Mouse (Mus musculus): ENCODE results near the gene Lrp10. TPM values are rescaled to one million over a fixed set of nuclear protein-coding genes. Genes with fewer than 3 reads are reported as not detected.

Gene Lrp10
- polyA plus RNA-seq, 1 experiment from 2014 or later: 18.9 TPM

- no peaks in the 10 kb centered on the region for H3K27me3 ChIP-seq (ENCODE audit: control insufficient read depth, insufficient read depth, low read length)
- H3K27ac ChIP-seq (replicated peaks; ENCODE audit: low read depth, low read length): no peak overlapping the region
- H3K4me1 ChIP-seq (ENCODE audit: control insufficient read depth, insufficient read depth, low read length): peaks cover 19% of the 10 kb centered on the region
- peaks cover 18% of the 10 kb centered on the region for H3K36me3 ChIP-seq (ENCODE audit: control insufficient read depth, insufficient read depth, low read length)
- no peaks in the 10 kb centered on the region for H3K9me3 ChIP-seq (ENCODE audit: control insufficient read depth, low read length)
- ATAC-seq (ENCODE audit: insufficient number of reproducible peaks, low FRiP score, low TSS enrichment, low read depth): no peak
- H3K9ac ChIP-seq (ENCODE audit: low read length): no peak overlapping the region
- no peak overlapping the region for H3K4me3 ChIP-seq (ENCODE audit: low read depth, low read length)
- DNase-seq (ENCODE audit: low spot score): no peak
- H3K4me2 ChIP-seq (ENCODE audit: low read depth, severe bottlenecking): no peak overlapping the region
- 92% methylated on average over 14 of the region's 14 CpGs for WGBS
Observed at GRCm38 (mm10) chr14:54440538-54440937, 23.4 kb upstream of the Lrp10 start.

DNA sequence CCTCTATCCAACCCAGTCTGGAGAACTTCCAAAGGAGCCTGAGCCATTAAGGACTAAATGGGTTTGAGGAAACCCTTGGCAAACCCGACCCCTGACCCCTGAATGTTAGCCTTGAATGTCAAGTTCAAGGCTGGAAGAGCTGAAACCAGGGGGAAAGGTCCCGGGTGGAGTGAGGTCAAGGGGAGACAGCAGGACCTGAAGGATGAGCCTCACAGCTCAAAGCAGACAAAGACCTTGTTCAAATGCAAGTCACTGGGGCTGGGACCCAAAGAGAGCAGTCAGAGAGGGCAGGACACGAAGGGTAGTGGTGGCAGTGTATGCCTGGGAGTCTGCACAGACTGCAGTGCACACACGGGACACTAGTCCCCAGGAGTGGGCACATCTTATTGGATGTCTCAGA is 22.6 kb upstream of the Lrp10 start:
- 83% methylated on average over 4 of the region's 4 CpGs for WGBS
- H3K27me3 ChIP-seq (ENCODE audit: control insufficient read depth, insufficient read depth, low read length): no peaks in the 10 kb centered on the region
- H3K4me3 ChIP-seq (ENCODE audit: low read depth, low read length): no peak overlapping the region
- H3K9ac ChIP-seq (ENCODE audit: low read length): no peak overlapping the region
- H3K36me3 ChIP-seq (ENCODE audit: control insufficient read depth, insufficient read depth, low read length): peaks cover 13% of the 10 kb centered on the region
- ATAC-seq (ENCODE audit: insufficient number of reproducible peaks, low FRiP score, low TSS enrichment, low read depth) (no peak), DNase-seq (ENCODE audit: low spot score) (no peak)
- no peaks in the 10 kb centered on the region for H3K9me3 ChIP-seq (ENCODE audit: control insufficient read depth, low read length)
- no peak overlapping the region for H3K27ac ChIP-seq (replicated peaks; ENCODE audit: low read depth, low read length)
- H3K4me2 ChIP-seq (ENCODE audit: low read depth, severe bottlenecking): no peak overlapping the region
- H3K4me1 ChIP-seq (ENCODE audit: control insufficient read depth, insufficient read depth, low read length): peaks cover 19% of the 10 kb centered on the region

DNA sequence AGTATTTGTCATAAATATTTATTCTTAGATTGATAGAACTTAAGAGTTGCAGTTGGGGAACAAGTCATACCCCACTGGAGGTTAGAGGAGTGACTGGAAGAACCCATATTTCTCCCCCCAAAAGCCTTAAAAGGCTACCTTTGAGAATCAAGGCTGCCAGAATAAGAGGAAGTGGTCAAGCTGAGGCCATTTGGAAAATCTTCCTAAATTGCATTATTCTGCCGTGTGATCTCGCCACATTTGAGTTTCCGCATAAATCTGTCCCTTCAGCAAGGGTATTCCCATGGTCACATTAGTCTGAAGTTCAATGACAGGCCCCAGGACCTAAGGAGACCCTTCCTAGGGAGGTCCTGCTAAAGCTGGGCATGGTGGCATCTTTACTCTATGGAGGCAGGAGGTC is 21.4 kb upstream of the Lrp10 start:
- no peaks in the 10 kb centered on the region for H3K27me3 ChIP-seq (ENCODE audit: control insufficient read depth, insufficient read depth, low read length)
- WGBS: 85% methylated on average over 3 of the region's 3 CpGs
- 0 out of 2 replicates have a peak overlapping the region, but pooled peaks have one; percentile 56 for H3K27ac ChIP-seq (replicated peaks; ENCODE audit: low read depth, low read length)
- no peak overlapping the region for H3K9ac ChIP-seq (ENCODE audit: low read length)
- DNase-seq (ENCODE audit: low spot score): no peak
- peaks cover 11% of the 10 kb centered on the region for H3K36me3 ChIP-seq (ENCODE audit: control insufficient read depth, insufficient read depth, low read length)
- H3K4me3 ChIP-seq (ENCODE audit: low read depth, low read length): no peak overlapping the region
- H3K4me1 ChIP-seq (ENCODE audit: control insufficient read depth, insufficient read depth, low read length): peaks cover 19% of the 10 kb centered on the region
- no peak for ATAC-seq (ENCODE audit: insufficient number of reproducible peaks, low FRiP score, low TSS enrichment, low read depth)
- H3K4me2 ChIP-seq (ENCODE audit: low read depth, severe bottlenecking): no peak overlapping the region
- H3K9me3 ChIP-seq (ENCODE audit: control insufficient read depth, low read length): no peaks in the 10 kb centered on the region

GRCm38 (mm10) chr14:54443196-54443595 is 20.7 kb upstream of the Lrp10 start:
- peaks cover 19% of the 10 kb centered on the region for H3K4me1 ChIP-seq (ENCODE audit: control insufficient read depth, insufficient read depth, low read length)
- no peaks in the 10 kb centered on the region for H3K9me3 ChIP-seq (ENCODE audit: control insufficient read depth, low read length)
- peaks cover 11% of the 10 kb centered on the region for H3K36me3 ChIP-seq (ENCODE audit: control insufficient read depth, insufficient read depth, low read length)
- peak; percentile 75 for DNase-seq (ENCODE audit: low spot score)
- H3K4me2 ChIP-seq (ENCODE audit: low read depth, severe bottlenecking): no peak overlapping the region
- H3K4me3 ChIP-seq (ENCODE audit: low read depth, low read length): no peak overlapping the region
- WGBS: 2% methylated on average over 3 of the region's 3 CpGs
- no peaks in the 10 kb centered on the region for H3K27me3 ChIP-seq (ENCODE audit: control insufficient read depth, insufficient read depth, low read length)
- H3K27ac ChIP-seq (replicated peaks; ENCODE audit: low read depth, low read length): peak overlapping the region; percentile 56
- peak overlapping the region; percentile 49 for H3K9ac ChIP-seq (ENCODE audit: low read length)
- peak; percentile 74 for ATAC-seq (ENCODE audit: insufficient number of reproducible peaks, low FRiP score, low TSS enrichment, low read depth)

GRCm38 (mm10) chr14:54443712-54444618 is 20.0 kb upstream of the Lrp10 start:
- no peak overlapping the region for H3K4me2 ChIP-seq (ENCODE audit: low read depth, severe bottlenecking)
- no peak overlapping the region for H3K4me3 ChIP-seq (ENCODE audit: low read depth, low read length)
- H3K27me3 ChIP-seq (ENCODE audit: control insufficient read depth, insufficient read depth, low read length): no peaks in the 10 kb centered on the region
- WGBS: 55% methylated on average over 15 of the region's 15 CpGs
- peak overlapping the region; percentile 56 for H3K27ac ChIP-seq (replicated peaks; ENCODE audit: low read depth, low read length)
- no peak overlapping the region for H3K9ac ChIP-seq (ENCODE audit: low read length)
- H3K4me1 ChIP-seq (ENCODE audit: control insufficient read depth, insufficient read depth, low read length): peaks cover 19% of the 10 kb centered on the region
- peaks cover 7% of the 10 kb centered on the region for H3K36me3 ChIP-seq (ENCODE audit: control insufficient read depth, insufficient read depth, low read length)
- ATAC-seq (ENCODE audit: insufficient number of reproducible peaks, low FRiP score, low TSS enrichment, low read depth) (0 out of 2 replicates have a peak, but pooled peaks have one; percentile 41), DNase-seq (ENCODE audit: low spot score) (peak; percentile 44)
- H3K9me3 ChIP-seq (ENCODE audit: control insufficient read depth, low read length): no peaks in the 10 kb centered on the region

GRCm38 (mm10) chr14:54445476-54445875 is 18.5 kb upstream of the Lrp10 start:
- Histone ChIP-seq H3K9ac (ENCODE audit: low read length) (no peak overlapping the region), H3K36me3 (ENCODE audit: control insufficient read depth, insufficient read depth, low read length) (no peaks in the 10 kb centered on the region), H3K4me2 (ENCODE audit: low read depth, severe bottlenecking) (no peak overlapping the region), H3K27me3 (ENCODE audit: control insufficient read depth, insufficient read depth, low read length) (no peaks in the 10 kb centered on the region), H3K27ac (replicated peaks; ENCODE audit: low read depth, low read length) (no peak overlapping the region), H3K4me3 (ENCODE audit: low read depth, low read length) (no peak overlapping the region), H3K4me1 (ENCODE audit: control insufficient read depth, insufficient read depth, low read length) (peaks cover 19% of the 10 kb centered on the region), H3K9me3 (ENCODE audit: control insufficient read depth, low read length) (no peaks in the 10 kb centered on the region)
- 58% methylated on average over 3 of the region's 3 CpGs for WGBS
- no peak for DNase-seq (ENCODE audit: low spot score)
- ATAC-seq (ENCODE audit: insufficient number of reproducible peaks, low FRiP score, low TSS enrichment, low read depth): no peak

DNA sequence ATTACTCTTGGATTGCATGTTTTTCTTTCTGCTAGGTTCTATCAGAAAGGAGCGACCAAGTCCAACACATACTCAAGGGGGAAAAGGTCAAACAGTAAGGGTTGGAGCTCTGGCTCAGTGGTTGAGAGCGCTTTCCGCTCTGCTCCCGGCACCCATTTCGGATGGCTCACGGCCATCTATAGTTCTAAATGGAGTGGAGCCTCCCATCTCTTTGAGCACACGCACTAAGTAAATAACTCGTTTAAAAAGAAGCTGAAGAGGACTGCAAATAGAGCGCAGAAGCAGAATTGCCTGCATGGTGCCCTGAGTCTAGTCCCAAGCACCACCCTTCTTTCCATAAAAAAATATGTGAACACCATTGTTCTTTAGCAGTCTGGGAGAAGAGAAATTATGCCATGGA is 10.4 kb upstream of the Lrp10 start:
- H3K9ac ChIP-seq (ENCODE audit: low read length): no peak overlapping the region
- no peak overlapping the region for H3K27ac ChIP-seq (replicated peaks; ENCODE audit: low read depth, low read length)
- no peak overlapping the region for H3K4me3 ChIP-seq (ENCODE audit: low read depth, low read length)
- DNase-seq (ENCODE audit: low spot score) (no peak), ATAC-seq (ENCODE audit: insufficient number of reproducible peaks, low FRiP score, low TSS enrichment, low read depth) (no peak)
- H3K27me3 ChIP-seq (ENCODE audit: control insufficient read depth, insufficient read depth, low read length): no peaks in the 10 kb centered on the region
- H3K4me1 ChIP-seq (ENCODE audit: control insufficient read depth, insufficient read depth, low read length): no peaks in the 10 kb centered on the region
- 93% methylated on average over 9 of the region's 9 CpGs for WGBS
- H3K4me2 ChIP-seq (ENCODE audit: low read depth, severe bottlenecking): no peak overlapping the region
- no peaks in the 10 kb centered on the region for H3K9me3 ChIP-seq (ENCODE audit: control insufficient read depth, low read length)
- H3K36me3 ChIP-seq (ENCODE audit: control insufficient read depth, insufficient read depth, low read length): no peaks in the 10 kb centered on the region

DNA sequence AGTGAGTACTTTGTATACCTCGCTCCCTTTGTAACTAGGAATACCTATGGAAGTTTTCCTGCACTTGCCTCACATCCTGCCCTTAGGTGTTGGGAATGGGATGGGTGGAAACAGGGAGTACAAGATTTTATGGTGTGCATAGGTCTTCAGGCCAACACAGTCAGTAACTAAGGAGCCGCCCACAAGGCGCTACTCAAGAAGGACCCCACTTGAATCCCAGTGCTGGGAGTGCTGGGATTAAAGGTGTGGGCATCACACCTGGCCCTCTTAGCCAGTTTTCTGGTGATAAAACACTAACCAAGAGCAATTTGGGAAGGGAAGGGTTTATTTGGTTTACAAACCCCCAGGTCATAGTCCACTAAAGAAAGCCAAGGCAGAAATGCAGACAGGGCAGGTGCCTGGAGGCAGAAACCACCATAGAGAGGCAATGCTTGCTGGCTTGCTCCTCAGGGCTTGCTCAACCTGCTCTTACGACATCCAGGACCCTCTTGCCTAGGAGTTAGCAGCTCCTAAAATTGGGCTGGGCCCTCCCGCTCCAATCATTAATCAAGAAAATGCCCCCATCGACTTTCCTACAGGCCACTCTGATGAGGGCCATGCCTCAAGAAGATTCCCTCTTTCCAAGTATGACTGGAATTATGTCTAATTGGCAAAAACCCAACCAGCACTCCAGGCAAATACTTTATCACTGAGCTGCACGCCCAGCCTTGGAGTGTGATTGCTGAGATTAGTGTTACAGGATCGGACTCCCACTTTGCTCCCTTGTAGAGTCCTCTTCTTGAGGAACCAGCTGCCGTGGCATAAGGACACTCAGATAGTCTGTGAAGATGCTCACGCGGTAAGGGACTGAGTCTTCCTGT is 9.0 kb upstream of the Lrp10 start:
- no peak overlapping the region for H3K4me2 ChIP-seq (ENCODE audit: low read depth, severe bottlenecking)
- H3K4me1 ChIP-seq (ENCODE audit: control insufficient read depth, insufficient read depth, low read length): no peaks in the 10 kb centered on the region
- no peak overlapping the region for H3K9ac ChIP-seq (ENCODE audit: low read length)
- 85% methylated on average over 11 of the region's 11 CpGs for WGBS
- no peak overlapping the region for H3K4me3 ChIP-seq (ENCODE audit: low read depth, low read length)
- H3K27me3 ChIP-seq (ENCODE audit: control insufficient read depth, insufficient read depth, low read length): no peaks in the 10 kb centered on the region
- H3K36me3 ChIP-seq (ENCODE audit: control insufficient read depth, insufficient read depth, low read length): no peaks in the 10 kb centered on the region
- ATAC-seq (ENCODE audit: insufficient number of reproducible peaks, low FRiP score, low TSS enrichment, low read depth) (no peak), DNase-seq (ENCODE audit: low spot score) (no peak)
- no peak overlapping the region for H3K27ac ChIP-seq (replicated peaks; ENCODE audit: low read depth, low read length)
- no peaks in the 10 kb centered on the region for H3K9me3 ChIP-seq (ENCODE audit: control insufficient read depth, low read length)

All from limb, embryonic 11.5 days (tissue).